Mouse (Mus musculus) embryonic facial prominence, embryonic 15.5 days (tissue): ENCODE results near the gene Sdad1. TPM values are rescaled to one million over a fixed set of nuclear protein-coding genes. Genes with fewer than 3 reads are reported as not detected.

Source experiments
- ATAC-seq: fragments of 200-750 bp; cut with Nextera tagmentation; 2 replicates; pipeline ENCODE4 v1.8.0; 2017; ENCODE audit warnings: low read depth, moderate TSS enrichment; ENCODE audit not compliant: insufficient number of reproducible peaks, low FRiP score, low TSS enrichment
- H3K27ac ChIP-seq: fragments of 300-500 bp; sonication (generic); replicated peaks from 2 replicates; pipeline ENCODE4 v1.5.1; 2015; ENCODE audit warnings: mild to moderate bottlenecking, inconsistent platforms
- H3K27me3 ChIP-seq: fragments of 300-500 bp; sonication (generic); 2 replicates; pipeline ENCODE4 v1.6.1; 2015; ENCODE audit warnings: inconsistent platforms
- H3K36me3 ChIP-seq: fragments of 300-500 bp; sonication (generic); 2 replicates; pipeline ENCODE4 v1.6.1; 2015; ENCODE audit warnings: mild to moderate bottlenecking, inconsistent platforms
- H3K4me1 ChIP-seq: fragments of 300-500 bp; sonication (generic); 2 replicates; pipeline ENCODE4 v1.6.1; 2015; ENCODE audit warnings: inconsistent platforms
- H3K4me2 ChIP-seq: fragments of 300-500 bp; sonication (generic); replicated peaks from 2 replicates; pipeline ENCODE4 v1.6.1; 2015; ENCODE audit warnings: mild to moderate bottlenecking, inconsistent platforms
- H3K4me3 ChIP-seq: fragments of 300-500 bp; sonication (generic); replicated peaks from 2 replicates; pipeline ENCODE4 v1.5.1; 2015; ENCODE audit warnings: mild to moderate bottlenecking, inconsistent platforms
- H3K9ac ChIP-seq: fragments of 300-500 bp; sonication (generic); 2 replicates; pipeline ENCODE4 v1.6.1; 2015; ENCODE audit warnings: inconsistent platforms
- H3K9me3 ChIP-seq: fragments of 300-500 bp; sonication (generic); replicated peaks from 2 replicates; pipeline ENCODE4 v1.6.1; 2016; ENCODE audit warnings: inconsistent platforms
- whole genome bisulfite sequencing: fragments of 180-500 bp; shearing (Covaris S2); methylation state at CpG from one replicate; pipeline ENCODE4 v1.1.7; 2015; 5-methylcytosine and 5-hydroxymethylcytosine counted together
- polyA plus RNA-seq: library from polyadenylated mRNA; unstranded; fragments of >200 nt; fragmentation: Nextera tagmentation; extraction: Ambion mirVana; gene quantifications from 2 replicates; pipeline ENCODE4 v1.2.1, GENCODE M21; 2015

Gene Sdad1
- polyA plus RNA-seq, 1 experiment from 2014 or later: 36.2 TPM

GRCm38 (mm10) chr5:92331635-92332338 lies 21.5 kb upstream of the Sdad1 start, which contains the start of gene Art3:
Gene Art3, plus strand, starts transcription at chr5:92331827.
- no peak for ATAC-seq
- Histone ChIP-seq H3K9me3 (no peaks in the 10 kb centered on the region), H3K27ac (peak within 1 kb of the TSS; percentile 58), H3K4me1 (peaks cover 11% of the 10 kb centered on the region), H3K4me2 (peak within 1 kb of the TSS; percentile 28), H3K36me3 (no peaks in the 10 kb centered on the region), H3K4me3 (peak within 1 kb of the TSS; percentile 17; the same call in 1 of the 2 replicates), H3K9ac (no peak within 1 kb of the TSS), H3K27me3 (no peaks in the 10 kb centered on the region)
- WGBS: 87% methylated on average over 17 of the region's 17 CpGs

GRCm38 (mm10) chr5:92331122-92331521 lies 20.8 kb upstream of the Sdad1 start:
- H3K36me3 ChIP-seq: no peaks in the 10 kb centered on the region
- no peaks in the 10 kb centered on the region for H3K27me3 ChIP-seq
- H3K9me3 ChIP-seq: no peaks in the 10 kb centered on the region
- no peak overlapping the region for H3K27ac ChIP-seq
- H3K4me3 ChIP-seq: no peak overlapping the region
- no peak overlapping the region for H3K9ac ChIP-seq
- peaks cover 11% of the 10 kb centered on the region for H3K4me1 ChIP-seq
- no peak overlapping the region for H3K4me2 ChIP-seq
- no peak for ATAC-seq
- WGBS: 84% methylated on average over 12 of the region's 12 CpGs

- no peak within 1 kb of the TSS for H3K4me2 ChIP-seq
- no peaks in the 10 kb centered on the region for H3K36me3 ChIP-seq
- H3K9ac ChIP-seq: no peak within 1 kb of the TSS
- H3K27me3 ChIP-seq: no peaks in the 10 kb centered on the region
- H3K27ac ChIP-seq: no peak within 1 kb of the TSS
- WGBS: 71% methylated on average over 7 of the region's 7 CpGs
- no peak for ATAC-seq
- H3K4me3 ChIP-seq: no peak within 1 kb of the TSS
- H3K9me3 ChIP-seq: no peaks in the 10 kb centered on the region
- peaks cover 14% of the 10 kb centered on the region for H3K4me1 ChIP-seq
Observed at GRCm38 (mm10) chr5:92327929-92328328, 17.6 kb upstream of the Sdad1 start, which contains the start of gene Cxcl9. Gene Cxcl9, minus strand, starts transcription at chr5:92328079.

- 67% methylated on average over 6 of the region's 6 CpGs for WGBS
- no peak overlapping the region for H3K4me3 ChIP-seq
- H3K4me1 ChIP-seq: peaks cover 11% of the 10 kb centered on the region
- ATAC-seq: no peak
- no peak overlapping the region for H3K9ac ChIP-seq
- no peaks in the 10 kb centered on the region for H3K9me3 ChIP-seq
- H3K36me3 ChIP-seq: no peaks in the 10 kb centered on the region
- no peak overlapping the region for H3K27ac ChIP-seq
- H3K27me3 ChIP-seq: no peaks in the 10 kb centered on the region
- no peak overlapping the region for H3K4me2 ChIP-seq
Observed at GRCm38 (mm10) chr5:92327367-92327766, 17.1 kb upstream of the Sdad1 start.

GRCm38 (mm10) chr5:92323264-92323663 lies 13.0 kb upstream of the Sdad1 start:
- Histone ChIP-seq H3K36me3 (no peaks in the 10 kb centered on the region), H3K9ac (no peak overlapping the region), H3K4me3 (no peak overlapping the region), H3K4me1 (0 out of 2 replicates have a peak, but pooled peaks cover 3% of the 10 kb centered on the region), H3K27me3 (no peaks in the 10 kb centered on the region), H3K9me3 (no peaks in the 10 kb centered on the region), H3K4me2 (no peak overlapping the region), H3K27ac (no peak overlapping the region)
- WGBS: 50% methylated on average over 5 of the region's 5 CpGs
- ATAC-seq: no peak

GRCm38 (mm10) chr5:92322612-92323011 lies 12.3 kb upstream of the Sdad1 start:
- H3K27ac ChIP-seq: no peak overlapping the region
- H3K9me3 ChIP-seq: no peaks in the 10 kb centered on the region
- H3K9ac ChIP-seq: no peak overlapping the region
- H3K4me1 ChIP-seq: 0 out of 2 replicates have a peak, but pooled peaks cover 3% of the 10 kb centered on the region
- no peak overlapping the region for H3K4me3 ChIP-seq
- H3K4me2 ChIP-seq: no peak overlapping the region
- WGBS: 80% methylated on average over 4 of the region's 4 CpGs
- H3K36me3 ChIP-seq: no peaks in the 10 kb centered on the region
- ATAC-seq: no peak
- no peaks in the 10 kb centered on the region for H3K27me3 ChIP-seq

- no peak for ATAC-seq
- Histone ChIP-seq H3K27me3 (no peaks in the 10 kb centered on the region), H3K27ac (no peak overlapping the region), H3K9me3 (no peaks in the 10 kb centered on the region), H3K4me1 (0 out of 2 replicates have a peak, but pooled peaks cover 3% of the 10 kb centered on the region), H3K4me2 (no peak overlapping the region), H3K9ac (no peak overlapping the region), H3K4me3 (no peak overlapping the region), H3K36me3 (no peaks in the 10 kb centered on the region)
- 66% methylated on average over 8 of the region's 8 CpGs for WGBS
Observed at GRCm38 (mm10) chr5:92321631-92322400, 11.5 kb upstream of the Sdad1 start.

- no peaks in the 10 kb centered on the region for H3K27me3 ChIP-seq
- H3K27ac ChIP-seq: no peak overlapping the region
- no peaks in the 10 kb centered on the region for H3K9me3 ChIP-seq
- whole genome bisulfite sequencing: 93% methylated on average over 14 of the region's 14 CpGs
- no peaks in the 10 kb centered on the region for H3K4me1 ChIP-seq
- no peak for ATAC-seq
- no peaks in the 10 kb centered on the region for H3K36me3 ChIP-seq
- H3K4me3 ChIP-seq: no peak overlapping the region
- no peak overlapping the region for H3K9ac ChIP-seq
- no peak overlapping the region for H3K4me2 ChIP-seq
Observed at GRCm38 (mm10) chr5:92318596-92318995, 8.3 kb upstream of the Sdad1 start.

- H3K4me2 ChIP-seq: no peak overlapping the region
- no peaks in the 10 kb centered on the region for H3K27me3 ChIP-seq
- 82% methylated on average over 7 of the region's 7 CpGs for WGBS
- no peak for ATAC-seq
- H3K9ac ChIP-seq: no peak overlapping the region
- H3K9me3 ChIP-seq: no peaks in the 10 kb centered on the region
- H3K36me3 ChIP-seq: no peaks in the 10 kb centered on the region
- H3K4me1 ChIP-seq: no peaks in the 10 kb centered on the region
- no peak overlapping the region for H3K4me3 ChIP-seq
- no peak overlapping the region for H3K27ac ChIP-seq
Observed at GRCm38 (mm10) chr5:92318119-92318518, 7.8 kb upstream of the Sdad1 start.

GRCm38 (mm10) chr5:92313776-92314175 lies 3.5 kb upstream of the Sdad1 start:
- WGBS: 73% methylated on average over 7 of the region's 7 CpGs
- Histone ChIP-seq H3K4me3 (no peak overlapping the region), H3K36me3 (no peaks in the 10 kb centered on the region), H3K4me1 (peaks cover 3% of the 10 kb centered on the region), H3K27me3 (no peaks in the 10 kb centered on the region), H3K4me2 (no peak overlapping the region), H3K9ac (no peak overlapping the region), H3K27ac (no peak overlapping the region), H3K9me3 (no peaks in the 10 kb centered on the region)
- no peak for ATAC-seq

- ATAC-seq: no peak
- Histone ChIP-seq H3K9ac (no peak overlapping the region), H3K27ac (no peak overlapping the region), H3K27me3 (no peaks in the 10 kb centered on the region), H3K9me3 (no peaks in the 10 kb centered on the region), H3K4me3 (no peak overlapping the region), H3K36me3 (no peaks in the 10 kb centered on the region), H3K4me2 (no peak overlapping the region), H3K4me1 (peaks cover 9% of the 10 kb centered on the region)
- WGBS: 13% methylated on average over 13 of the region's 13 CpGs
Observed at GRCm38 (mm10) chr5:92312046-92312715, 1.9 kb upstream of the Sdad1 start.
